Mouse (Mus musculus) C2C12 (cell line): ENCODE data around the gene Crkl. TPM values are rescaled to one million over a fixed set of nuclear protein-coding genes. Genes with fewer than 3 reads are reported as not detected.

Source experiments
- H3K27me3 ChIP-seq: one replicate; pipeline ENCODE4 v1.6.1; 2011; ENCODE audit not compliant: control insufficient read depth, insufficient read depth, insufficient read length
- H3K36me3 ChIP-seq: one replicate; pipeline ENCODE4 v1.6.1; 2011; ENCODE audit not compliant: control insufficient read depth, insufficient read depth
- H3K4me3 ChIP-seq: one replicate; pipeline ENCODE4 v1.5.1; 2011; ENCODE audit warnings: mild to moderate bottlenecking, control low read depth; ENCODE audit not compliant: poor library complexity, insufficient read depth, severe bottlenecking
- H3K79me2 ChIP-seq: one replicate; pipeline ENCODE4 v1.6.1; 2011; ENCODE audit not compliant: control insufficient read depth, insufficient read depth
- H3K79me3 ChIP-seq: one replicate; pipeline ENCODE4 v1.6.1; 2011; ENCODE audit warnings: low read depth, control low read depth
- H3ac ChIP-seq: one replicate; pipeline ENCODE3; 2011; ENCODE audit warnings: low read depth; ENCODE audit not compliant: control insufficient read depth, insufficient read length
- CEBPB ChIP-seq: IDR thresholded peaks from one replicate; pipeline ENCODE4 v1.6.1; 2011; ENCODE audit warnings: low read depth, mild to moderate bottlenecking, control low read depth, moderate library complexity
- CTCF ChIP-seq: IDR thresholded peaks from one replicate; pipeline ENCODE4 v1.5.1; 2011; ENCODE audit not compliant: control insufficient read depth, insufficient read depth, insufficient read length
- FOSL1 ChIP-seq: IDR thresholded peaks from one replicate; pipeline ENCODE4 v1.8.0; 2011; ENCODE audit warnings: mild to moderate bottlenecking, low read length; ENCODE audit not compliant: poor library complexity, insufficient read depth, severe bottlenecking
- MAX ChIP-seq: IDR thresholded peaks from one replicate; pipeline ENCODE4 v1.6.1; 2011; ENCODE audit warnings: mild to moderate bottlenecking, control low read depth
- MYOD1 ChIP-seq: IDR thresholded peaks from one replicate; pipeline ENCODE4 v1.6.1; 2011; ENCODE audit warnings: low read depth; ENCODE audit not compliant: control insufficient read depth, insufficient read length
- MYOG ChIP-seq: IDR thresholded peaks from one replicate; pipeline ENCODE4 v1.6.1; 2011; ENCODE audit not compliant: control insufficient read depth, insufficient read length; ENCODE audit errors: extremely low read depth
- USF1 ChIP-seq: IDR thresholded peaks from one replicate; pipeline ENCODE4 v1.6.1; 2011; ENCODE audit warnings: low read depth, mild to moderate bottlenecking, control low read depth, moderate library complexity
- polyA plus RNA-seq: library from polyadenylated mRNA; unstranded; fragments of >200 nt; fragmentation: generic; extraction: Trizol; gene quantifications from one replicate; pipeline ENCODE4 v1.2.1, GENCODE M21; 2012; ENCODE audit warnings: missing spikeins

Crkl gene
- polyA plus RNA-seq, 1 experiment = 15.2 TPM

DNA sequence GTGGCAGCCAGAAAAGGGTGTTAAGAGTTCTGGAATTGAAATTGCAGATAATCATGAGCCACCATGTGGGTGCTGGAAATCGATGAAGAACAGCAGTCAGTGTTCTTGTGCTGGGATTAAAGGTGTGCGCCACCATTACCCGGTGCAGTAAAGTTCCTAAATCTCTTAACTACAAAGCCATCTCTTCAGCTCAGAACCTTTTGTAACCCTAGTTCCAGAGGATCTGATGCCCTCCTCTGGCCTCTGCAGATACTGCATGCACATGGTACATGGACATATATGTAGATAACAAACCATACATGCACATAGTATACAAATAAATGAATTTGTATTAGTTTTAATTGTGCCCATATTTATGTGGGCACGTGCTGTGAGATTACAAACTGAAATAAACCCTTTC, 8.5 kb downstream of the Crkl start:
- TF ChIP-seq MYOD1 (no peak), MAX (no peak), USF1 (no peak), MYOG (no peak), CEBPB (no peak), CTCF (no peak), FOSL1 (no peak)
- H3K79me2 ChIP-seq = peaks cover 100% of the 10 kb centered on the region
- H3K36me3 ChIP-seq = peaks cover 42% of the 10 kb centered on the region
- H3K4me3 ChIP-seq = no peak overlapping the region
- H3ac ChIP-seq = no peak overlapping the region
- H3K27me3 ChIP-seq = no peaks in the 10 kb centered on the region
- H3K79me3 ChIP-seq = peaks cover 91% of the 10 kb centered on the region

DNA sequence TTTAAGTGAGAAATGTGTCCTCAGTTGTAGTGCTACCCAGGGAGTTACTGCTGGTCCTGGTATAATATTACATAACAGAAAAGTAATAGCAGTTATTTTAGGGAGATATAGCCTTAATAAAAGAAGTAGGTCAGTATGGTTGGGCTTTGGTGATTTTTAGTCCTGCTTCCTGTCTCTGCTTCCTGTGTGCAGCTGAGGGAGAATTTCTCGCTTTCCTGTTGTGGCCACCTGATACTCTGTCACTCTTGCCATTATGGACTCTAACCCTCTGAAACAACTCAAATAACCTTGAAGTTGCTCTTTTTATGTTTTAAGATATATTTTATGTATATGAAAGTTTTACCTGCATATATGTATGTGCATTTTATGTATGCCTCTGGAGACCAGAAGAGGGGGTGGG, 9.8 kb downstream of the Crkl start:
- Histone ChIP-seq H3K27me3 (no peaks in the 10 kb centered on the region), H3K36me3 (peaks cover 30% of the 10 kb centered on the region), H3ac (no peak overlapping the region), H3K4me3 (no peak overlapping the region), H3K79me2 (peaks cover 100% of the 10 kb centered on the region), H3K79me3 (peaks cover 91% of the 10 kb centered on the region)
- no peak for TF ChIP-seq FOSL1
- no peak for TF ChIP-seq USF1
- TF ChIP-seq MYOD1 = no peak
- no peak for TF ChIP-seq MAX
- no peak for TF ChIP-seq MYOG
- no peak for TF ChIP-seq CEBPB
- TF ChIP-seq CTCF = no peak

DNA sequence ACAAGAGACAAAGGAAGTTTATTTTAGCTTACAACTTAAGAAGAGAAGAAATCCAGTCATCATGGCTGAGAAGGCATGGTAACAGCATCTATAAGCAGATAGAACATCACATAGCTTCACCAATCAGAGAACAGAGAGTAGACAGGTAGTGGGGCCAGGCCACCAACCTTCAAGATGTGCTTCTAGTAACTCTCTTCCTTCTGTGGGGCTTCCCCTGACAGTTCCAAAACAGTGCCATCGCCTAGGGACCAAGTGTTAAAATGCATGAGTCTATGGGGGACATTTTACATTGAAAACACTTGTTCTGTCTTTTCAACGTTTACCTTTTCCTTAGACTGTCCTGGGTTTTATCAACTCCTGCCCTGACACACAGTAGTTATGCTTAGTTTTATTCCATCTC, 11.4 kb downstream of the Crkl start:
- H3K4me3 ChIP-seq = no peak overlapping the region
- no peaks in the 10 kb centered on the region for H3K27me3 ChIP-seq
- peaks cover 100% of the 10 kb centered on the region for H3K79me2 ChIP-seq
- H3ac ChIP-seq = no peak overlapping the region
- peaks cover 87% of the 10 kb centered on the region for H3K79me3 ChIP-seq
- peaks cover 32% of the 10 kb centered on the region for H3K36me3 ChIP-seq
- no peak for TF ChIP-seq CEBPB
- TF ChIP-seq CTCF = no peak
- no peak for TF ChIP-seq USF1
- TF ChIP-seq FOSL1 = no peak
- TF ChIP-seq MYOG = no peak
- no peak for TF ChIP-seq MAX
- TF ChIP-seq MYOD1 = no peak

DNA sequence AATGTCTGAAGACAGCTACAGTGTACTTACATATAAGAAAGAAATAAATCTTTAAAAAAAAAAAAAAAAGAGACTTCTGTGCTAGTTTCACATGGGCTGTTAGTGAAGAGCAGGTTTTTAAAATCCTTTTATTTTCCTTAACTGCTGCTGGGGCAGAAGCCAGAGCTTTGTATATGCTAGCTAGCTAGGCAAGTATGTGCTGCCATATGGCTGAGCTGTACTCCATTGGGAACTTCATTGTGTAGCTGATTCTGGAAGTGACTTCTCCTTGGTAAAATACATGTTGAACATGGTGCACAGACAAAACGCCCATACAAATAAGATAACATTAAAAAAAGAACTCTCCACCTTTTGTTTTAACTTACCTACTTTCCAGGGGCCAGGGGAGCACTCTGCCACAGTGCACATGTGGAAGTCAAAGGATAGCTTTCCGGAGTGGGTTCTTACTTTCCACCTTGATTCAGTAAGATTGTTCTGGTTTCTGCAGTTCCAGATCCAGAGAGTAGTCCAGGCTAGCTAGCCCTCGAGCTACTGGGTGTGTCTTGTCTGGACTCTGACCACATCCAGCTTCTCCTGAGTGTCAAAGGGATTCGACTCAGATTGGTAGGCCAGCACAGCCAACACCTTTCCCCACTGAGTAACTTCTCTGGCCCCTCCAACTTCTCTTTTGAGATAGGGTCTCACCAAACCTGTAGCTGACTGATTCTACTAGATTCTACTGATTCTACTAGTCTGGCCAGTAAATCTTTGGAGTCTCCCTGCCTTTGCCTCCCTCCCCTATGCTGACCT, 15.3 kb downstream of the Crkl start:
- no peaks in the 10 kb centered on the region for H3K27me3 ChIP-seq
- peaks cover 57% of the 10 kb centered on the region for H3K36me3 ChIP-seq
- peaks cover 82% of the 10 kb centered on the region for H3K79me3 ChIP-seq
- no peak overlapping the region for H3ac ChIP-seq
- no peak for TF ChIP-seq CTCF
- no peak for TF ChIP-seq MYOD1
- TF ChIP-seq FOSL1 = no peak
- TF ChIP-seq USF1 = no peak
- no peak for TF ChIP-seq CEBPB
- no peak for TF ChIP-seq MYOG
- TF ChIP-seq MAX = no peak
- H3K79me2 ChIP-seq = peaks cover 100% of the 10 kb centered on the region
- no peak overlapping the region for H3K4me3 ChIP-seq

DNA sequence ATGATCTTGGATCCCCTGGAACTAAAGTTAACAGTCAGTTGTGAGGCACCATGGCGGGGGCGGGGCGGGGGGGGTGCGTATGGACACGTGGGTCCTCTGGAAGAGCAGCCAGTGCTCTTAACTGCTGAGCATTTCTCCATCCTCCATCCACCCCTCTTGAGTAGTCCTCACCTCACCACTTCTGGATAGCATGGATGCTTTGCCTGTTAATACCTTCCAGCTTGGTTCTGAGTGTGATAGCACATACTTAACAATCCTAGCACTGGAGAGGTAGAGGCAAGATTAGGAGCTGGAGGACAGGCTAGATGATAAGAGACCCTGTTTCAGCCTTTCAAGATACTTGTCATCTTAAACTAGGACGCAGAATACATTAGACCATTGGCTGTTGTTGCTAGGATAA, 20.7 kb downstream of the Crkl start:
- Histone ChIP-seq H3K36me3 (peaks cover 59% of the 10 kb centered on the region), H3ac (no peak overlapping the region), H3K79me3 (peaks cover 74% of the 10 kb centered on the region), H3K79me2 (peaks cover 100% of the 10 kb centered on the region), H3K4me3 (no peak overlapping the region), H3K27me3 (no peaks in the 10 kb centered on the region)
- TF ChIP-seq MYOD1 = no peak
- no peak for TF ChIP-seq MAX
- TF ChIP-seq FOSL1 = no peak
- no peak for TF ChIP-seq CTCF
- no peak for TF ChIP-seq USF1
- TF ChIP-seq CEBPB = no peak
- TF ChIP-seq MYOG = no peak
